Mouse (Mus musculus) cerebellum, postnatal 14 days (tissue): ENCODE measurements at regions not wholly inside any gene's neighbourhood (a gene's known extent, or its start where the extent isn't known, plus 50 kb on each side); places are given as distances from the start of the nearest gene placed in this dataset.

Experiments
- DNase-seq, 2 experiments: peaks; one replicate each; pipeline ENCODE4 v3.0.0; 2021; ENCODE audit warnings: mixed read lengths in 2 of 2

- DNase-seq = peak in 1 of 2 experiments; percentile 18
Observed at GRCm38 (mm10) chr11:12757677-12758076, 292.9 kb upstream of the Cobl start.

GRCm38 (mm10) chr11:12750016-12750415, 285.3 kb upstream of the Cobl start:
- DNase-seq = no peak

GRCm38 (mm10) chr11:12749245-12749644, 284.5 kb upstream of the Cobl start:
- DNase-seq = no peak

- DNase-seq = peak; percentile 40 to 59
Observed at GRCm38 (mm10) chr11:12742159-12742523, 277.4 kb upstream of the Cobl start.

- no peak for DNase-seq
Observed at GRCm38 (mm10) chr11:12741418-12742158, 276.8 kb upstream of the Cobl start.

GRCm38 (mm10) chr11:12734274-12734673, 269.5 kb upstream of the Cobl start:
- no peak for DNase-seq

- no peak for DNase-seq
Observed at GRCm38 (mm10) chr11:12727293-12727692, 262.5 kb upstream of the Cobl start.

GRCm38 (mm10) chr11:12726492-12726891, 261.7 kb upstream of the Cobl start:
- DNase-seq = no peak

- no peak for DNase-seq
Observed at GRCm38 (mm10) chr11:12722320-12722719, 257.6 kb upstream of the Cobl start.

- no peak for DNase-seq
Observed at GRCm38 (mm10) chr11:12720169-12720568, 255.4 kb upstream of the Cobl start.

- DNase-seq = no peak
Observed at GRCm38 (mm10) chr11:12696321-12696720, 231.6 kb upstream of the Cobl start.

- no peak for DNase-seq
Observed at GRCm38 (mm10) chr11:12692836-12693235, 228.1 kb upstream of the Cobl start.

GRCm38 (mm10) chr11:12686717-12687116, 222.0 kb upstream of the Cobl start:
- no peak for DNase-seq

- DNase-seq = no peak
Observed at GRCm38 (mm10) chr11:12661824-12662443, 197.2 kb upstream of the Cobl start.

- DNase-seq = no peak
Observed at GRCm38 (mm10) chr11:12658847-12659246, 194.1 kb upstream of the Cobl start.

- DNase-seq = no peak
Observed at GRCm38 (mm10) chr11:12656450-12656849, 191.7 kb upstream of the Cobl start.
